Mouse (Mus musculus): ENCODE data around the gene Ache. TPM values are rescaled to one million over a fixed set of nuclear protein-coding genes. Genes with fewer than 3 reads are reported as not detected.
"Not testable (repeated sequence)": the region's sequence is repeated elsewhere in the genome, so short reads cannot be mapped to it uniquely, and the experiment has no call there.

The Ache gene
- 1 to 10 TPM; 1.5 to 3.3 (median 1.9) TPM for total RNA-seq (2022)

- no peak for DNase-seq (ENCODE audit: low spot score)
These were observed at the start of gene Ache for GRCm38 (mm10) chr5:137287032-137287952. Gene Ache, plus strand, starts transcription at chr5:137287519.

DNA sequence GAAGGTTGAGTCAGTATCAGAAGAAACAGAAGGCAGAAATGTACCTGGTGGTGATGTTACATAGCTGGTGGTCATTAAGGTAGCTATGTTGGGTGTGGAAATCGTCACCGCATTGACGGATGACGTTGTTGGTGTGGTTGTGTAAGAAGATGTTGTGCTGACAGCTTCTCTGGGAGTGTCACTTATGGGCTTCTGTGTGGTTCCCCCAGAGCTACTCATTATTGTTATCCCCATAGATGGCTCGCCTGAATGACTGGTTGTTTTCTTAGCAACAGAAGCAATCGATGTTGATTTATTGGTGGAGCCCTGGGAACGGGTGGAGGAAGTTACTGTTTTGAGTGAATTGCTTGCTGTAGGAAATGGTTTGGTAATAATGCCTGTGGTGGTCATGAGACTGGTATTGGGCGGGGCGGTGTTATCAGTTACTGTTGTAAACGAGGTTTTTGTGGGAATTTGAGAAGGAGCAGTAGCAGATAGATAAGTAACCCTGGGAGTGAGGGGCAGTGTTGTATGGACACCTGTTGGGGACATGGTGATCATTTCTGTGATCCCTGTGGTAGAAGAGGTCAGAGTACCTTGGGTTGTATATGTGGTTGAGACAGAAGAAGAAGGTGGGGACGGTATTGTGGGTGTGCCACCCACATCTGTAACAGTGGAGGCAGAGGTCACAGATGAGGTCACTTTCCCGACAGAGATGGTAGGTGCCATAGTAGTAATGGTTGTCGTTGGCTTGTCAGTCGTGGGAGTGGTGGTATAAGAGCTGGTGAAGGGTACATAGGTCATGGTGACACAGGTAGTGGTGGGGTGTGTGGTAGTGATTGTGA lies 23.2 kb upstream of the Ache start:
- DNase-seq (ENCODE audit: low spot score) = no peak

DNA sequence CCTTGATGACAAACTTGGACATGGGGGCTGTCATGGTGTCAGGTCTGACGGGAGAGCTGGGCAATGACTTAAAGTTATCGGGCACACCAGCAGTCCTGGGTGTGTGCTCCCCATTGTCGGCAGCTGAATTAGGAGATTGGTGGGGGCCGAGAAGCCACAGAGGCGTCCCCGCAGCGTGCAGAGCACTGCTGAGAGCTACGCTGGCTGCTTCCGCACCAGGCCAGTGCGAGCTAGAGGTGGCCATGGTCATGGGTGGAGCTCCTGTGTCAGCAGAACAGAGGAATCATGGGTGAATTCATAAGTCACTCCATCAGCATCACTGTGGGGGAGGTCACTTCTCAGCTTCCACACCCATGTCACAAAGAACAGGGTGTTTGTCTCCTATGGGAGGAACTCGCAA lies 22.5 kb upstream of the Ache start:
- no peak for DNase-seq (ENCODE audit: low spot score)

GRCm38 (mm10) chr5:137268131-137268910 lies 19.0 kb upstream of the Ache start:
- peak; percentile 62 for DNase-seq (ENCODE audit: low spot score)

- DNase-seq (ENCODE audit: low spot score) = no peak
These were observed 9.7 kb upstream of the Ache start for GRCm38 (mm10) chr5:137277360-137278342.

GRCm38 (mm10) chr5:137284411-137284810 lies 2.9 kb upstream of the Ache start:
- DNase-seq (ENCODE audit: low spot score) = not testable (repeated sequence)

DNA sequence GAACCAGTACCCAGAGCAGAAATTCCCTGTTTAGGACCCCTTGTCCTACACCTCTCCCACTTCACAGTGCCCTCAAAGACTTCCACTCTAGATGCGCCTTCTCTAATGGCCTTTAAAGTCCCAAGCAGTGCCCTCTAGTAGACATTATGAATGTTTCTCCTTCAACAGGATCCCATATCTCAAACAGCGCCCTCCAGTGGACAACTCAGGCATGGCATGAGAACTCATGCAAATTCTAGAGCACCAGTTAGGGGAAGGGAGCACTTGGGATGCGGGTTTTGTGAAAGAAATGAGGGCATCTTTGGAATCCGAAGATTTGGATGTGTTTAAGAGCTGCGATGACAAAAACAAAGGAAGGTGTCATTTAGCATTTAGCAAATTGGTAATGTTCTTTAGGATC lies 2.3 kb upstream of the Ache start:
- DNase-seq (ENCODE audit: low spot score) = no peak

DNA sequence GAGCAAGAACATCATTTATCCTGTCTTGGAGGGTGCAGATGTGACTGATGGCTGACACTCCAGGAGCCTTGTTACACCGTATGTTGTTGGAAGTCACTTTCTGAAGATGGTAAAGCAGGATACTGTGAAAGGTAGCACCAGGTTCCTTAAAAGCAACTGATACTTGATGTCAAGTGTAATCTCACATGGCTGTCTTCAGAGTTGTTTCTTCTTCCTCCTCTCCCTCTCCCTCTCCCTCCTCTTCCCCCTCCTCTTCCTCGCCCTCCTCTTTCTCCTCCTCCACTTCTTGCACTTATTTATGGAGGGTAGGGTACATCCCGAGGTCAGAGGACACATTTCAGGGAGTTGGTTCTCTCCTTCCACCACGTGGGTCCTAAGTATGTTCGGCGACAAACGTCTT lies 1.3 kb upstream of the Ache start:
- DNase-seq (ENCODE audit: low spot score) = no peak

DNA sequence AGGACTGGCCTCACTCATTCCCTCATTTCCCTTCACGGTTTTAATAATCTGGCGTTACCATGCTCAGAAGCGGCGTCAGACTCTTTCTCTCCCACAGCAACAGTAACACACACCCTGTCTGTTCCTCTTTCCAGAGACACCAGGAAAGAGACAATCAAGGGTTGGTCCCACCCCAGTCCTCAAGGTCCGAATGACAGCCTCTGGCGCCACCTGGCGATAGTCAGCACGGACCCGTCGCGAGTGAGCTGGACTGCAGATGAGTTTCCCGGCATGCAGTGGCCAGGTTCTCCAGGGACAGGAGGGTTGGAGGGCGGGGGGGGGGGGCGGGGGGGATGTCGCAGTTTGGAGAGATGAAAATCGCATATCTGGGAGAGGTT lies 676 bp upstream of the Ache start:
- DNase-seq (ENCODE audit: low spot score) = peak; percentile 92

DNA sequence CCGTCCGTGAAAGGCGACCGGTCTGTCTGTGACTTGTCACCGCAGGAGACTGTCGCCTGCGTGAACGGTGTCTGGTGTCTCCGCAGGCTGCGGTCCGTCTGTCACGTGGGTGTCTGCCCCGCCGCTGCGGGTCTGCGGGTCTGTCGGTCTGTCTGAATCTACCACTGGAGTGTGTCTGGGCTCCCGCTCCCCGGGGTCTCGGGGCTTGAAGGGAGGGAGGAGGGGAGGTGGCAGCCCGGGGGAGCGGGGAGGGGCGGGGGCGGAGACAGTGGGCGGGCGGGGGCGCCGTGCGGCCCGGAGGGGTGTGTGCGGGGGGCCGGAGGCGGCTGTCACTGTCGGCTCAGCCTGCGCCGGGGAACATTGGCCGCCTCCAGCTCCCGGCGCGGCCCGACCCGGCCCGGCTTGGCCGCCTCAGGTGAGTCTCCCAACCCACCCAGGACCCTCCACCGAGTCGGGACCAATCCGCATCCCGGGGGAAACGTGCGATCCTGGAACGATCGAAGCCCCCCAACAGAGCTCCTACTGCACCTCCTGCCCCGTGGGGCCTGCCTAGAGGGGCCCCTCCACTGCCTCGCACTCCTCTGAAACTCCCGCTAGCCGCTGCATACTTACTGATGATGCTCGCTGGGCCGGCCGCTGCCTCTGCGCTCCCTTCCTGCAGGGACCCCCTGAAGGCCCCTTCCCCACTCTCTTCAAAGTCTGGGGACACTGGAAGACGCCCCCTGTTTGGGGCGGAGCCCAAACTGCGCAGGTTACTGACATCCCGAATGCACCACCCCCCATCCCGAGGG lies 829 bp downstream of the Ache start:
- DNase-seq (ENCODE audit: low spot score) = no peak

DNA sequence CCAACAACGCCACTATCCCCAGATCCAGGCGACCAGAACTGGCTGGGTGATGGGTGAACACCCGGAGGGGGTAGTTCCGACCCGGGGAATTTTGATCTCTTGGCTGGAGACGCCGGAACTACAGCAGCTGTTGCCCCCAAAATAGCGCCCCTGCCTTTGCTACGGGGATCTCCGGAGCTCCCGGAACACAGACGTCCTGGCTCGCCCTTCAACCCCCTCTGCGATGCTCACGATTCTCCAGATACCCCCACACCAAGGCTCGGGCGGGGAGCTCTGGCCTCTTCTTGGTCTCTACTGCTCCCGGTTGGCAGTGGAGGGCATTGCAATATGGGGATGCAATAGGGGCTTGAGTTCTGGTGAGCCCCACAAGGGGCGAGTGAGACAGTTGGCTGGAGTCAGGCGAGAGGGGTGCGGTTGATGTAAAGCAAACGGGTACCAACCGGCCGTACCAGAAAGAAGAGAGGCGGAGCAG lies 1.7 kb downstream of the Ache start:
- no peak for DNase-seq (ENCODE audit: low spot score)

- DNase-seq (ENCODE audit: low spot score) = no peak
These were observed 2.5 kb downstream of the Ache start for GRCm38 (mm10) chr5:137289591-137290365.

GRCm38 (mm10) chr5:137290677-137291076 lies 3.4 kb downstream of the Ache start:
- no peak for DNase-seq (ENCODE audit: low spot score)

GRCm38 (mm10) chr5:137291381-137291926 lies 4.1 kb downstream of the Ache start:
- no peak for DNase-seq (ENCODE audit: low spot score)

- peak; percentile 64 for DNase-seq (ENCODE audit: low spot score)
These were observed 6.0 kb downstream of the Ache start for GRCm38 (mm10) chr5:137293282-137293681.

GRCm38 (mm10) chr5:137293839-137294743 lies 6.8 kb downstream of the Ache start, which contains the start of gene Ufsp1:
Gene Ufsp1, plus strand, starts transcription at chr5:137294629.
- DNase-seq (ENCODE audit: low spot score) = peak; percentile 93

DNA sequence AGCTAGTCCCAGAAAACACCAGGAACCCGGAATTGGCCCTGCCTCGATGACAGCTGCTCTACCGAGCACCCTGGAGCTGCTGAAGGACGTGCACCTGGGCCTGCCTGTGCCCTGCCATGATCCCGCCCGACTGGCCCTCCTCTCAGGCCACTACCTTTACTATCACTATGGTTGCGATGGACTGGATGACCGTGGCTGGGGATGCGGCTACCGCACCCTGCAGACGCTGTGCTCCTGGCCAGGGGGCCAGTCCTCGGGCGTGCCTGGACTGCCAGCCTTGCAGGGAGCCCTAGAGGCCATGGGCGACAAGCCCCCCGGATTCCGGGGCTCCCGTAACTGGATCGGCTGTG lies 7.4 kb downstream of the Ache start:
- DNase-seq (ENCODE audit: low spot score) = no peak

- no peak for DNase-seq (ENCODE audit: low spot score)
These were observed 8.0 kb downstream of the Ache start for GRCm38 (mm10) chr5:137295296-137295695.

Measured in heart, adult 8-10 months (tissue).